Comparison of ENCODE assay signal across 23 mouse cellular contexts in genomic region chr6:40443281-40443928, GRCm38 (mm10). TPM values are rescaled to one million over a fixed set of nuclear protein-coding genes. Genes with fewer than 3 reads are reported as not detected.
DNase-seq lines count a peak whose midpoint lies in the region; ATAC-seq and TF ChIP-seq lines count a peak whose summit lies in the region.
"Had no signal": no experiment of that assay in that cellular context is flagged by ENCODE, and none has a peak within 500 bp of the region (broad histone marks: within the 10 kb centered on the region; RNA-seq: fewer than 3 reads in every experiment).

No protein-coding gene starts in this region.

- WGBS in hindbrain, embryonic 13.5 days, result 49% methylated on average over 10 of the region's 10 CpGs
- 39% methylated on average over 10 of the region's 10 CpGs for WGBS in hindbrain, embryonic 12.5 days
- 18% methylated on average over 10 of the region's 10 CpGs for WGBS in lung, embryonic 15.5 days
- 26% methylated on average over 10 of the region's 10 CpGs for WGBS in lung, adult 2 months
- WGBS in neural tube, embryonic 14.5 days, result 32% methylated on average over 10 of the region's 10 CpGs
- 43% methylated on average over 10 of the region's 10 CpGs for WGBS in embryonic facial prominence, embryonic 10.5 days

- peak; percentile 29; the same call in 1 of the 2 replicates for ATAC-seq in hindbrain, embryonic 13.5 days (ENCODE audit: low FRiP score)
- no peak for ATAC-seq in hindbrain, embryonic 12.5 days (ENCODE audit: low FRiP score)
- ATAC-seq in lung, embryonic 15.5 days (ENCODE audit: borderline replicate concordance, extremely low read depth, low FRiP score, low TSS enrichment), result peak; percentile 14; the same call in 1 of the 2 replicates
- peak; percentile 49; the same call in 1 of the 2 replicates for ATAC-seq in neural tube, embryonic 14.5 days (ENCODE audit: low read depth)
- ATAC-seq: forebrain, embryonic 15.5 days had no signal

- no peak for TF ChIP-seq POLR2A in lung, adult 2 months (IDR thresholded peaks at IDR 0.05; ENCODE audit: borderline replicate concordance, extremely low read depth, low read depth, low read length)

- H3K4me2 ChIP-seq in hindbrain, embryonic 13.5 days, result no peak overlapping the region
- no peak overlapping the region for H3K4me2 ChIP-seq in hindbrain, embryonic 12.5 days (replicated peaks)
- no peak overlapping the region for H3K4me2 ChIP-seq in lung, embryonic 15.5 days
- no peak overlapping the region for H3K4me2 ChIP-seq in neural tube, embryonic 14.5 days (ENCODE audit: low read depth, low read length)
- H3K4me2 ChIP-seq: embryonic facial prominence, embryonic 15.5 days; forebrain, embryonic 15.5 days; heart, embryonic 12.5 days; hindbrain, embryonic 15.5 days had no signal

- TF ChIP-seq CTCF in lung, adult 2 months (IDR thresholded peaks at IDR 0.05; ENCODE audit: insufficient read depth, low read length), result no peak

- H3K4me3 ChIP-seq in hindbrain, embryonic 13.5 days, result no peak overlapping the region
- H3K4me3 ChIP-seq in hindbrain, embryonic 12.5 days, result no peak overlapping the region
- no peak overlapping the region for H3K4me3 ChIP-seq in lung, embryonic 15.5 days
- H3K4me3 ChIP-seq in lung, adult 2 months (replicated peaks; ENCODE audit: extremely low read depth, low read depth, low read length), result no peak overlapping the region
- no peak overlapping the region for H3K4me3 ChIP-seq in neural tube, embryonic 14.5 days (ENCODE audit: low read depth, low read length)
- H3K4me3 ChIP-seq in embryonic facial prominence, embryonic 10.5 days, result no peak overlapping the region
- H3K4me3 ChIP-seq: embryonic facial prominence, embryonic 15.5 days; erythroblast, embryonic 14.5 days; forebrain, embryonic 10.5 days; forebrain, embryonic 15.5 days; heart, embryonic 12.5 days; hindbrain, embryonic 15.5 days had no signal

- H3K27me3 ChIP-seq in hindbrain, embryonic 13.5 days, result peaks cover 25% of the 10 kb centered on the region
- H3K27me3 ChIP-seq in hindbrain, embryonic 12.5 days, result peaks cover 6% of the 10 kb centered on the region
- peaks cover 6% of the 10 kb centered on the region; the same call in 1 of the 2 replicates for H3K27me3 ChIP-seq in lung, embryonic 15.5 days
- no peaks in the 10 kb centered on the region for H3K27me3 ChIP-seq in neural tube, embryonic 14.5 days (ENCODE audit: control insufficient read depth, insufficient read depth, low read length)
- H3K27me3 ChIP-seq in embryonic facial prominence, embryonic 10.5 days (replicated peaks; ENCODE audit: low read depth, poor library complexity, severe bottlenecking), result peaks cover 34% of the 10 kb centered on the region
- H3K27me3 ChIP-seq: forebrain, embryonic 15.5 days had no signal

- H3K27ac ChIP-seq in hindbrain, embryonic 13.5 days, result no peak overlapping the region
- no peak overlapping the region for H3K27ac ChIP-seq in hindbrain, embryonic 12.5 days
- H3K27ac ChIP-seq in lung, embryonic 15.5 days, result no peak overlapping the region
- no peak overlapping the region for H3K27ac ChIP-seq in neural tube, embryonic 14.5 days (ENCODE audit: low read depth, low read length)
- no peak overlapping the region for H3K27ac ChIP-seq in embryonic facial prominence, embryonic 10.5 days (replicated peaks)
- H3K27ac ChIP-seq: embryonic facial prominence, embryonic 15.5 days; forebrain, embryonic 10.5 days; forebrain, embryonic 15.5 days; hindbrain, embryonic 15.5 days had no signal

- no peaks in the 10 kb centered on the region for H3K36me3 ChIP-seq in hindbrain, embryonic 13.5 days
- H3K36me3 ChIP-seq in hindbrain, embryonic 12.5 days, result no peaks in the 10 kb centered on the region
- no peaks in the 10 kb centered on the region for H3K36me3 ChIP-seq in lung, embryonic 15.5 days
- H3K36me3 ChIP-seq in neural tube, embryonic 14.5 days (ENCODE audit: control insufficient read depth, insufficient read depth, low read length), result no peaks in the 10 kb centered on the region
- no peaks in the 10 kb centered on the region for H3K36me3 ChIP-seq in embryonic facial prominence, embryonic 10.5 days (replicated peaks)
- H3K36me3 ChIP-seq: embryonic facial prominence, embryonic 15.5 days; forebrain, embryonic 10.5 days; forebrain, embryonic 15.5 days; heart, embryonic 12.5 days; hindbrain, embryonic 15.5 days had no signal

- H3K9ac ChIP-seq in hindbrain, embryonic 13.5 days, result no peak overlapping the region
- no peak overlapping the region for H3K9ac ChIP-seq in hindbrain, embryonic 12.5 days
- no peak overlapping the region for H3K9ac ChIP-seq in lung, embryonic 15.5 days
- H3K9ac ChIP-seq in neural tube, embryonic 14.5 days (replicated peaks; ENCODE audit: low read depth, low read length), result no peak overlapping the region
- H3K9ac ChIP-seq: embryonic facial prominence, embryonic 15.5 days; forebrain, embryonic 15.5 days; heart, embryonic 12.5 days; hindbrain, embryonic 15.5 days had no signal

- H3K9me3 ChIP-seq in hindbrain, embryonic 13.5 days, result no peaks in the 10 kb centered on the region
- H3K9me3 ChIP-seq in hindbrain, embryonic 12.5 days (replicated peaks), result no peaks in the 10 kb centered on the region
- H3K9me3 ChIP-seq in lung, embryonic 15.5 days, result no peaks in the 10 kb centered on the region
- no peaks in the 10 kb centered on the region for H3K9me3 ChIP-seq in neural tube, embryonic 14.5 days (ENCODE audit: control insufficient read depth, low read length)
- H3K9me3 ChIP-seq in embryonic facial prominence, embryonic 10.5 days, result no peaks in the 10 kb centered on the region
- H3K9me3 ChIP-seq: embryonic facial prominence, embryonic 15.5 days; forebrain, embryonic 10.5 days; forebrain, embryonic 15.5 days; heart, embryonic 12.5 days; hindbrain, embryonic 15.5 days had no signal

- no peaks in the 10 kb centered on the region for H3K4me1 ChIP-seq in hindbrain, embryonic 13.5 days (replicated peaks)
- no peaks in the 10 kb centered on the region for H3K4me1 ChIP-seq in hindbrain, embryonic 12.5 days
- no peaks in the 10 kb centered on the region for H3K4me1 ChIP-seq in lung, embryonic 15.5 days
- no peaks in the 10 kb centered on the region for H3K4me1 ChIP-seq in lung, adult 2 months (ENCODE audit: control insufficient read depth, insufficient read depth, low read length)
- H3K4me1 ChIP-seq in neural tube, embryonic 14.5 days (ENCODE audit: control insufficient read depth, insufficient read depth, low read length), result no peaks in the 10 kb centered on the region
- no peaks in the 10 kb centered on the region for H3K4me1 ChIP-seq in embryonic facial prominence, embryonic 10.5 days
- H3K4me1 ChIP-seq: embryonic facial prominence, embryonic 15.5 days; forebrain, embryonic 10.5 days; heart, embryonic 12.5 days; hindbrain, embryonic 15.5 days had no signal

- no peak for DNase-seq in lung, adult 2 months
- DNase-seq in neural tube, embryonic 10.5 days (ENCODE audit: extremely low spot score, low spot score), result no peak
- DNase-seq in embryonic facial prominence, embryonic 10.5 days (ENCODE audit: low spot score), result no peak
- DNase-seq in adrenal gland, adult (ENCODE audit: inconsistent age in 2 of 2, low spot score in 1 of 2), result no peak
- DNase-seq: adrenal gland, postnatal 14 days; cerebellum, adult 9-11 months; cerebellum, postnatal 36 days; gastrocnemius, postnatal 14 days had no signal

RNA-seq across cellular contexts. Expression of gene Wee2, which starts 4.5 kb away (rescaled TPM):
- polyA plus RNA-seq in hindbrain, embryonic 13.5 days (2015; fragmentation: Nextera tagmentation; extraction: Ambion mirVana), result 0.18 and 0.25 TPM in 2 replicates
- 0.29 TPM in 1 of 2 replicates, not detected in the other for polyA plus RNA-seq in hindbrain, embryonic 12.5 days (2016; fragmentation: Nextera tagmentation; extraction: Ambion mirVana)
- polyA plus RNA-seq in lung, embryonic 15.5 days (2015; fragmentation: Nextera tagmentation; extraction: Ambion mirVana), result not detected in 2 replicates
- not detected in 2 replicates for polyA plus RNA-seq in lung, adult 2 months (2012; rRNA removed)
- polyA plus RNA-seq in neural tube, embryonic 14.5 days (2014; fragmentation: Nextera tagmentation; extraction: Ambion mirVana), result 0.09 and 0.25 TPM in 2 replicates
- not detected in 2 replicates for polyA plus RNA-seq in embryonic facial prominence, embryonic 10.5 days (2016; fragmentation: Nextera tagmentation; extraction: Ambion mirVana)
- polyA plus RNA-seq: C2C12; embryonic facial prominence, embryonic 11.5 days; embryonic facial prominence, embryonic 15.5 days; erythroblast, embryonic 14.5 days; heart, embryonic 12.5 days; heart, embryonic 16.5 days; intestine, embryonic 14.5 days had no signal

RNA-seq across cellular contexts. Expression of gene E330009J07Rik, which starts 7.5 kb away (rescaled TPM):
- 14.4 and 19.1 TPM in 2 replicates for polyA plus RNA-seq in hindbrain, embryonic 13.5 days (2015; fragmentation: Nextera tagmentation; extraction: Ambion mirVana)
- polyA plus RNA-seq in hindbrain, embryonic 12.5 days (2016; fragmentation: Nextera tagmentation; extraction: Ambion mirVana), result 18.7 and 19.9 TPM in 2 replicates
- polyA plus RNA-seq in lung, embryonic 15.5 days (2015; fragmentation: Nextera tagmentation; extraction: Ambion mirVana), result 11.2 and 13.3 TPM in 2 replicates
- polyA plus RNA-seq in lung, adult 2 months (2012; rRNA removed), result 4.9 and 5.8 TPM in 2 replicates
- polyA plus RNA-seq in neural tube, embryonic 14.5 days (2014; fragmentation: Nextera tagmentation; extraction: Ambion mirVana), result 16.3 and 17.0 TPM in 2 replicates
- 11.2 and 15.1 TPM in 2 replicates for polyA plus RNA-seq in embryonic facial prominence, embryonic 10.5 days (2016; fragmentation: Nextera tagmentation; extraction: Ambion mirVana)
- polyA plus RNA-seq: erythroblast, embryonic 14.5 days had no signal

RNA-seq across cellular contexts. Expression of gene Ssbp1, which starts 27.7 kb away (rescaled TPM):
- polyA plus RNA-seq in hindbrain, embryonic 13.5 days (2015; fragmentation: Nextera tagmentation; extraction: Ambion mirVana), result 126 and 132 TPM in 2 replicates
- 150 and 156 TPM in 2 replicates for polyA plus RNA-seq in hindbrain, embryonic 12.5 days (2016; fragmentation: Nextera tagmentation; extraction: Ambion mirVana)
- polyA plus RNA-seq in lung, embryonic 15.5 days (2015; fragmentation: Nextera tagmentation; extraction: Ambion mirVana), result 133 and 134 TPM in 2 replicates
- 7.5 and 9.7 TPM in 2 replicates for polyA plus RNA-seq in lung, adult 2 months (2012; rRNA removed)
- 84.0 and 97.3 TPM in 2 replicates for polyA plus RNA-seq in neural tube, embryonic 14.5 days (2014; fragmentation: Nextera tagmentation; extraction: Ambion mirVana)
- polyA plus RNA-seq in embryonic facial prominence, embryonic 10.5 days (2016; fragmentation: Nextera tagmentation; extraction: Ambion mirVana), result 221 and 226 TPM in 2 replicates

RNA-seq across cellular contexts. Expression of gene Tas2r137, which starts 47.6 kb away (rescaled TPM):
- not detected in 2 replicates for polyA plus RNA-seq in hindbrain, embryonic 13.5 days (2015; fragmentation: Nextera tagmentation; extraction: Ambion mirVana)
- not detected in 2 replicates for polyA plus RNA-seq in hindbrain, embryonic 12.5 days (2016; fragmentation: Nextera tagmentation; extraction: Ambion mirVana)
- polyA plus RNA-seq in lung, embryonic 15.5 days (2015; fragmentation: Nextera tagmentation; extraction: Ambion mirVana), result not detected in 2 replicates
- polyA plus RNA-seq in lung, adult 2 months (2012; rRNA removed), result not detected in 2 replicates
- 0.25 TPM in 1 of 2 replicates, not detected in the other for polyA plus RNA-seq in neural tube, embryonic 14.5 days (2014; fragmentation: Nextera tagmentation; extraction: Ambion mirVana)
- polyA plus RNA-seq in embryonic facial prominence, embryonic 10.5 days (2016; fragmentation: Nextera tagmentation; extraction: Ambion mirVana), result 0.27 TPM in 1 of 2 replicates, not detected in the other
- polyA plus RNA-seq: C2C12; embryonic facial prominence, embryonic 11.5 days; embryonic facial prominence, embryonic 15.5 days; erythroblast, embryonic 14.5 days; forebrain, embryonic 10.5 days; forebrain, embryonic 15.5 days; gonadal fat pad, adult 2 months; heart, embryonic 12.5 days; heart, embryonic 16.5 days; hindbrain, embryonic 15.5 days; intestine, embryonic 14.5 days had no signal

RNA-seq across cellular contexts. Expression of gene Tas2r108, which starts 49.9 kb away (rescaled TPM):
- polyA plus RNA-seq in hindbrain, embryonic 13.5 days (2015; fragmentation: Nextera tagmentation; extraction: Ambion mirVana), result not detected in 2 replicates
- not detected in 2 replicates for polyA plus RNA-seq in hindbrain, embryonic 12.5 days (2016; fragmentation: Nextera tagmentation; extraction: Ambion mirVana)
- polyA plus RNA-seq in lung, embryonic 15.5 days (2015; fragmentation: Nextera tagmentation; extraction: Ambion mirVana), result not detected in 2 replicates
- not detected in 2 replicates for polyA plus RNA-seq in lung, adult 2 months (2012; rRNA removed)
- polyA plus RNA-seq in neural tube, embryonic 14.5 days (2014; fragmentation: Nextera tagmentation; extraction: Ambion mirVana), result 0.27 TPM in 1 of 2 replicates, not detected in the other
- polyA plus RNA-seq in embryonic facial prominence, embryonic 10.5 days (2016; fragmentation: Nextera tagmentation; extraction: Ambion mirVana), result 0.15 TPM in 1 of 2 replicates, not detected in the other
- polyA plus RNA-seq: C2C12; embryonic facial prominence, embryonic 15.5 days; erythroblast, embryonic 14.5 days; forebrain, embryonic 15.5 days; heart, embryonic 12.5 days; heart, embryonic 16.5 days; intestine, embryonic 14.5 days had no signal
